Mouse (Mus musculus): ENCODE measurements around the gene Chchd3. TPM values are rescaled to one million over a fixed set of nuclear protein-coding genes. Genes with fewer than 3 reads are reported as not detected.

Gene Chchd3
- polyA plus RNA-seq, 1 experiment from 2014 or later = 61.6 TPM

- Histone ChIP-seq H3K27me3 (ENCODE audit: control insufficient read depth, insufficient read depth, low read depth, low read length) (no peaks in the 10 kb centered on the region), H3K27ac (ENCODE audit: low read length) (no peak overlapping the region)
- 62% methylated on average over 4 of the region's 4 CpGs for WGBS (ENCODE audit: insufficient replicate concordance)
Observed at GRCm38 (mm10) chr6:32888894-32889529, 171.0 kb downstream of the Chchd3 start.

DNA sequence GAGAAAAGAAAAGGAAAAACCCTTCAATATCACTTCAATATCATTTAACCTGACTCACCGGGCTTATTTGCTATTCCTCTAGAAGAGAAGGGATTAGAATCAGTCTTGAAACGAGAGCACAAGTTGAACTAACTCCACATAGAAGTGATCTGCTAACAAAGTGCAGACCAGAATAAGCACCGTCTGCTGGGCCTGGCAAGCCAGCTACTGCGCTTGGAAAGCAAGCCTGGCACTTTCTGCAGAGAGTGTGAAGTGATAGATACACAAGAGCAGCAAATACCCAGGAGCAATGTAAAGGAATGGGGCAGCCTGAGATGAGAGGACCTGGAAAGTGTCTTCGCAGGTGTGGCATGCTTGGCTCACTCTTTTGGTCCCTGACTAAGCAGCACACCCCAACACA is 181.5 kb downstream of the Chchd3 start:
- ATAC-seq (ENCODE audit: low read depth) = no peak
- no peaks in the 10 kb centered on the region for H3K4me1 ChIP-seq (ENCODE audit: control insufficient read depth, low read depth, low read length)
- WGBS (ENCODE audit: insufficient replicate concordance) = 84% methylated on average over 5 of the region's 5 CpGs
- no peak overlapping the region for H3K4me2 ChIP-seq (ENCODE audit: low read depth, low read length)
- no peak overlapping the region for H3K4me3 ChIP-seq (ENCODE audit: low read depth, low read length)
- no peak overlapping the region for H3K9ac ChIP-seq (ENCODE audit: low read depth, low read length)
- H3K27me3 ChIP-seq (ENCODE audit: control insufficient read depth, insufficient read depth, low read depth, low read length) = no peaks in the 10 kb centered on the region
- H3K9me3 ChIP-seq (replicated peaks; ENCODE audit: control insufficient read depth, low read length) = no peaks in the 10 kb centered on the region
- no peak overlapping the region for H3K27ac ChIP-seq (ENCODE audit: low read length)
- H3K36me3 ChIP-seq (ENCODE audit: control insufficient read depth, insufficient read depth) = no peaks in the 10 kb centered on the region

More at GRCm38 (mm10) chr6:32888894-32889529, 171.0 kb downstream of the Chchd3 start:
- Histone ChIP-seq H3K9ac (ENCODE audit: low read depth, low read length) (no peak overlapping the region), H3K4me2 (ENCODE audit: low read depth, low read length) (no peak overlapping the region), H3K9me3 (replicated peaks; ENCODE audit: control insufficient read depth, low read length) (no peaks in the 10 kb centered on the region), H3K36me3 (ENCODE audit: control insufficient read depth, insufficient read depth) (no peaks in the 10 kb centered on the region), H3K4me1 (ENCODE audit: control insufficient read depth, low read depth, low read length) (no peaks in the 10 kb centered on the region), H3K4me3 (ENCODE audit: low read depth, low read length) (no peak overlapping the region)
- no peak for ATAC-seq (ENCODE audit: low read depth)

DNA sequence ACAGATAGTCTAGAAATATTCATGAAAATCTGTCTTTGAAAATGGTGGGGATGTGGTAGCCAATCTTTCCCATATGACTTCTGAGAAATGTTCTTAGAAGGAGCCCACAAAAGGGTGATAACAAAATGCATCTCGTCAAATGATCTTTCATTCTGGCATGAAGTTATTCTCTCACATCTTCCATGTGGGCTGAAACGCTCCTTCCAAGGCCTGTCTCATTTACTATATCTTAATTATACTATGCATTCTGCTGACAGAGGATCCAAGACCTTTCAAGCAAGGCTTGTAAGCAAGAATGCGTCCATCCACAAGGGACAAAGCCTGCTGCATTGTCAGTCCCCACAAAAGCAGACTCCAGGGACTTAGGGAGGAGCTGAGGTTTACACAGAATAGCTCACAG is 185.9 kb downstream of the Chchd3 start:
- H3K9ac ChIP-seq (ENCODE audit: low read depth, low read length) = no peak overlapping the region
- ATAC-seq (ENCODE audit: low read depth) = no peak
- H3K4me2 ChIP-seq (ENCODE audit: low read depth, low read length) = no peak overlapping the region
- peaks cover 2% of the 10 kb centered on the region; the same call in 1 of the 2 replicates for H3K36me3 ChIP-seq (ENCODE audit: control insufficient read depth, insufficient read depth)
- H3K27me3 ChIP-seq (ENCODE audit: control insufficient read depth, insufficient read depth, low read depth, low read length) = no peaks in the 10 kb centered on the region
- whole genome bisulfite sequencing (ENCODE audit: insufficient replicate concordance) = 71% methylated on average over 3 of the region's 3 CpGs
- H3K4me1 ChIP-seq (ENCODE audit: control insufficient read depth, low read depth, low read length) = no peaks in the 10 kb centered on the region
- H3K9me3 ChIP-seq (replicated peaks; ENCODE audit: control insufficient read depth, low read length) = no peaks in the 10 kb centered on the region
- no peak overlapping the region for H3K4me3 ChIP-seq (ENCODE audit: low read depth, low read length)
- H3K27ac ChIP-seq (ENCODE audit: low read length) = no peak overlapping the region

- no peak overlapping the region for H3K9ac ChIP-seq (ENCODE audit: low read depth, low read length)
- H3K27ac ChIP-seq (ENCODE audit: low read length) = no peak overlapping the region
- H3K27me3 ChIP-seq (ENCODE audit: control insufficient read depth, insufficient read depth, low read depth, low read length) = no peaks in the 10 kb centered on the region
- ATAC-seq (ENCODE audit: low read depth) = no peak
- no peak overlapping the region for H3K4me3 ChIP-seq (ENCODE audit: low read depth, low read length)
- whole genome bisulfite sequencing (ENCODE audit: insufficient replicate concordance) = 72% methylated on average over 2 of the region's 2 CpGs
- no peaks in the 10 kb centered on the region for H3K4me1 ChIP-seq (ENCODE audit: control insufficient read depth, low read depth, low read length)
- peaks cover 3% of the 10 kb centered on the region; the same call in 1 of the 2 replicates for H3K36me3 ChIP-seq (ENCODE audit: control insufficient read depth, insufficient read depth)
- no peaks in the 10 kb centered on the region for H3K9me3 ChIP-seq (replicated peaks; ENCODE audit: control insufficient read depth, low read length)
- no peak overlapping the region for H3K4me2 ChIP-seq (ENCODE audit: low read depth, low read length)
Observed at GRCm38 (mm10) chr6:32872805-32873204, 187.3 kb downstream of the Chchd3 start.

GRCm38 (mm10) chr6:32850960-32851359 is 209.1 kb downstream of the Chchd3 start:
- Histone ChIP-seq H3K9me3 (replicated peaks; ENCODE audit: control insufficient read depth, low read length) (no peaks in the 10 kb centered on the region), H3K4me2 (ENCODE audit: low read depth, low read length) (peak overlapping the region; percentile 45; the same call in 1 of the 2 replicates), H3K27ac (ENCODE audit: low read length) (peak overlapping the region; percentile 34; the same call in 1 of the 2 replicates), H3K36me3 (ENCODE audit: control insufficient read depth, insufficient read depth) (peaks cover 3% of the 10 kb centered on the region; the same call in 1 of the 2 replicates), H3K9ac (ENCODE audit: low read depth, low read length) (no peak overlapping the region), H3K27me3 (ENCODE audit: control insufficient read depth, insufficient read depth, low read depth, low read length) (no peaks in the 10 kb centered on the region), H3K4me1 (ENCODE audit: control insufficient read depth, low read depth, low read length) (peaks cover 24% of the 10 kb centered on the region), H3K4me3 (ENCODE audit: low read depth, low read length) (no peak overlapping the region)
- ATAC-seq (ENCODE audit: low read depth) = peak; percentile 100
- WGBS (ENCODE audit: insufficient replicate concordance) = 32% methylated on average over 4 of the region's 4 CpGs

DNA sequence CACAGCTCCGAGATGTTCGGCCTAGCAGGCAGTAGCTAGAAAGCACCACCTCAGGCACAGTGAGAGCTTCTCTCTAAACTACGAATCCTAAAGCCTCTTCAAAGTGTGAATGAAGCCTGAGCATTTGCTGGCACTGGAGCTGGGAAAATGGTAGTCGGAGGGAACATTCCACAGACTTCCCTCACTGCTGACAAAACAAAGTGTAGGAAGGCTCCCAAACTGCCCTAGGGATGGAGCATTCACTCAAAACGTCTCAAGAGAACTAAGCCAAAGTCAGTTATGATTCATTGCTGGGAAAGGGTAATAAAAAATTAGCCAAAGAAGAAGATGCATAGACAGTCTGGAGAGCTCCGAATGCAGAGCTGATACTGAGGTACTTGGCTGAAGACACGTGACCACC is 211.1 kb downstream of the Chchd3 start:
- H3K36me3 ChIP-seq (ENCODE audit: control insufficient read depth, insufficient read depth) = peaks cover 3% of the 10 kb centered on the region; the same call in 1 of the 2 replicates
- H3K27me3 ChIP-seq (ENCODE audit: control insufficient read depth, insufficient read depth, low read depth, low read length) = no peaks in the 10 kb centered on the region
- H3K9ac ChIP-seq (ENCODE audit: low read depth, low read length) = no peak overlapping the region
- H3K4me1 ChIP-seq (ENCODE audit: control insufficient read depth, low read depth, low read length) = peaks cover 20% of the 10 kb centered on the region
- 81% methylated on average over 7 of the region's 7 CpGs for WGBS (ENCODE audit: insufficient replicate concordance)
- H3K4me2 ChIP-seq (ENCODE audit: low read depth, low read length) = no peak overlapping the region
- no peak overlapping the region for H3K4me3 ChIP-seq (ENCODE audit: low read depth, low read length)
- H3K27ac ChIP-seq (ENCODE audit: low read length) = peak overlapping the region; percentile 53
- ATAC-seq (ENCODE audit: low read depth) = no peak
- no peaks in the 10 kb centered on the region for H3K9me3 ChIP-seq (replicated peaks; ENCODE audit: control insufficient read depth, low read length)

GRCm38 (mm10) chr6:32845463-32845862 is 214.6 kb downstream of the Chchd3 start:
- WGBS (ENCODE audit: insufficient replicate concordance) = 83% methylated on average over 1 of the region's 1 CpGs

GRCm38 (mm10) chr6:32837939-32838301 is 222.1 kb downstream of the Chchd3 start:
- Histone ChIP-seq H3K36me3 (ENCODE audit: control insufficient read depth, insufficient read depth) (no peaks in the 10 kb centered on the region), H3K4me3 (ENCODE audit: low read depth, low read length) (no peak overlapping the region), H3K9ac (ENCODE audit: low read depth, low read length) (no peak overlapping the region), H3K9me3 (replicated peaks; ENCODE audit: control insufficient read depth, low read length) (no peaks in the 10 kb centered on the region), H3K4me1 (ENCODE audit: control insufficient read depth, low read depth, low read length) (no peaks in the 10 kb centered on the region), H3K27ac (ENCODE audit: low read length) (no peak overlapping the region), H3K27me3 (ENCODE audit: control insufficient read depth, insufficient read depth, low read depth, low read length) (no peaks in the 10 kb centered on the region), H3K4me2 (ENCODE audit: low read depth, low read length) (no peak overlapping the region)
- ATAC-seq (ENCODE audit: low read depth) = no peak
- WGBS (ENCODE audit: insufficient replicate concordance) = 87% methylated on average over 2 of the region's 2 CpGs

More at GRCm38 (mm10) chr6:32845463-32845862, 214.6 kb downstream of the Chchd3 start:
- H3K27ac ChIP-seq (ENCODE audit: low read length) = no peak overlapping the region
- ATAC-seq (ENCODE audit: low read depth) = no peak
- H3K4me1 ChIP-seq (ENCODE audit: control insufficient read depth, low read depth, low read length) = peaks cover 16% of the 10 kb centered on the region
- no peak overlapping the region for H3K9ac ChIP-seq (ENCODE audit: low read depth, low read length)
- no peaks in the 10 kb centered on the region for H3K9me3 ChIP-seq (replicated peaks; ENCODE audit: control insufficient read depth, low read length)
- no peak overlapping the region for H3K4me3 ChIP-seq (ENCODE audit: low read depth, low read length)
- no peak overlapping the region for H3K4me2 ChIP-seq (ENCODE audit: low read depth, low read length)
- no peaks in the 10 kb centered on the region for H3K27me3 ChIP-seq (ENCODE audit: control insufficient read depth, insufficient read depth, low read depth, low read length)
- peaks cover 3% of the 10 kb centered on the region; the same call in 1 of the 2 replicates for H3K36me3 ChIP-seq (ENCODE audit: control insufficient read depth, insufficient read depth)

DNA sequence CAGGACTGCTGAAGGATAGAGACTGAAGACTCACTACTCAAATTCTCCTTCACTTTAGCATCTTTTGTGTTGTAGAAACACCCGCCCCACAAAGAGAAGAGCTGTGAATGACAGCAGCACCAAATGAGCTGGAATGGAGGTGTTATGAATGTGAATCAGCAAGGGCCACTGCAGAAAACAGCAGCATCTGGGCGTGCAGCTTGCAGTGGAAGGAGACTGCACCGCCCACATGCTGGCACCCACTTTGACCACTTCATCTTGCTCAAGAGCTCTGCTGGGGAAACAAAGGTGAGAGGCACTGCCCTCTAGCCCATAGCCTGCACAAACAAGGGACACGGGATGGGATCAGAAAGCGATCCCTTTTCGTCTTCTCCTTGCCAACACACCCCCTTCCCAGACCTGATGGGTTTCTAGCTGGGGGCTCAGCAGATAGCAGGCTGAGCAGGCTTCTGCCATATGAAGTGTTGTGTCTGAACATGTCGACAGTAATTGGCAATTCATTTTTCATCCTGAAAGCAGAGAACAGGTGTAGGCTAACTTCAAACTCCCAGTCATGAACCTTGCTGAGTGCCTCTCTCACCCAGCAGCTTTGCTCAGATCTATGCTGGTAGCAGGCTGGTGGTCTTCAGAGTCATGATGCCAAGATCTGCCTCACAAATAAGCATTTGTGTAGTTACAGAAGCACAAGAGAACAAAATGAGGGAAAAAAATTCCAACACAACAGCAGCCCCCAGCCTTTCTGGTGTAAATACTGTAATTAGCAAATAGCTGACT is 222.7 kb downstream of the Chchd3 start:
- Histone ChIP-seq H3K9me3 (replicated peaks; ENCODE audit: control insufficient read depth, low read length) (no peaks in the 10 kb centered on the region), H3K4me2 (ENCODE audit: low read depth, low read length) (no peak overlapping the region), H3K9ac (ENCODE audit: low read depth, low read length) (no peak overlapping the region), H3K27ac (ENCODE audit: low read length) (no peak overlapping the region), H3K36me3 (ENCODE audit: control insufficient read depth, insufficient read depth) (no peaks in the 10 kb centered on the region), H3K27me3 (ENCODE audit: control insufficient read depth, insufficient read depth, low read depth, low read length) (no peaks in the 10 kb centered on the region), H3K4me1 (ENCODE audit: control insufficient read depth, low read depth, low read length) (no peaks in the 10 kb centered on the region), H3K4me3 (ENCODE audit: low read depth, low read length) (no peak overlapping the region)
- 75% methylated on average over 7 of the region's 7 CpGs for WGBS (ENCODE audit: insufficient replicate concordance)
- ATAC-seq (ENCODE audit: low read depth) = no peak

All from liver, embryonic 16.5 days (tissue).